Mouse (Mus musculus) erythroblast, embryonic 14.5 days (primary cell): Measurements from ENCODE around the gene Pan3.

ENCODE experiments used
- GATA1 ChIP-seq: IDR thresholded peaks from 2 replicates; pipeline ENCODE4 v1.6.1; 2012; ENCODE audit warnings: low read length, inconsistent platforms, mixed read lengths
- TAL1 ChIP-seq: IDR thresholded peaks from 3 replicates; pipeline ENCODE4 v1.6.1; 2012; ENCODE audit warnings: low read length, inconsistent platforms, mixed read lengths

- TF ChIP-seq GATA1 (no peak), TAL1 (no peak)
These were observed 14.3 kb downstream of the Pan3 start for GRCm38 (mm10) chr5:147444298-147444697.
